Mouse (Mus musculus) NIH3T3 (cell line): ENCODE data around the gene Tsen15.
"Not testable (repeated sequence)": the region's sequence is repeated elsewhere in the genome, so short reads cannot be mapped to it uniquely, and the experiment has no call there.

Source experiments
- DNase-seq: peaks from one replicate; pipeline ENCODE4 v3.0.0-alpha.2; 2012; ENCODE audit warnings: low read depth

Tsen15 gene

DNA sequence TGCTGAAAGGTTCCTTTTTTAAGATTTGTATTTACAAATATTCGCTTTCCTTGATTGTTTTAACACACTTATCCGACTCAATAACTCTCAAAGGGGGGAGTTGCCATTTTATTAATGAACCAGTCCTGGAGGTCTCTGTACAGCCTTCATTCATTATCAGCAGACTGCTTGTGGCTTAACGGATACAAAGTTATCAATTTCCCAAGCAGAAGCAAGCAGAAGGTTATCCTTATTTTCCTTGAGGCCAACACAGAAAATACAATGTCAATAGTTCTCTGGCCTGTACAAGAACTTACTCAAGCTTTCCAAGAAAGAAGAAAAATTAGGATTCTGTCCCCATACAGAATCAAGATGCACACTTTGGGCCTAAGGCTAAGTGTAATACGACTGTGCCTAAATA, 795 bp downstream of the Tsen15 start:
- not testable (repeated sequence) for DNase-seq

DNA sequence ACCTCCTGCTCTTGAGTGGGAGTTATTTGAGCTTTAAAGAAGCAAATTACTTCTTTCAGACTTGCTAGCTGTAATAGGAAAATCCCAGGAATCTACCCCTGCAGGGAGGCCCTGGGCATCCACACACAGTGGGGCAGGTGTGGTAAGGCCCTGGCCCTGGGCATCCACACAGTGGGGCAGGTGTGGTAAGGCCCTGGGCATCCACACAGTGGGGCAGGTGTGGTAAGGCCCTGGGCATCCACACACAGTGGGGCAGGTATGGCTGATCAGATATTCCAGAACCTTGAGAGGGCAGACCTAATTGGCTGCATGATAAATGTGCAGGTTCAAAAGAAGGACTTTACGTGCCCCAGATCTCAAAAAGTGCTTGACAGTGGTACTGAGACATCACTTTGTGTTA, 1.9 kb downstream of the Tsen15 start:
- DNase-seq = no peak

DNA sequence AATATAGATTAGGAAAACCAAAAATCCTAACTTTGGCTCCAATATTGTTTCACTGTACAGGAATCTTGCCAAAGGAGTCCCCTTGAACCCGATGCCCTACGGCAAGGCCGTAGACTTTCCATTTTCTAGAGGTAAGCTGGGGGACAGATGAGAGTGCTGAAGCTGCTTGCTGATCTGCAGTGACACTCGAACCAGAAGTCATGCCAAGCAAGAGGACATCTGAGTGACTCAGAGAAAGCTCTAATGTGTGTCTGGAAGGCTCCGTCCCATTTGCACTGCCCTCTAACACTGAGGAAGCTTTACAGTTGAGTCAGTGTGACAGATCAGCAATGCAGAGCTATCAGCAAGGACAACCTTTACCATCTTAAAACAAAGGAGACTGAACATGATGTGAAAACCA, 8.2 kb downstream of the Tsen15 start:
- DNase-seq = no peak

DNA sequence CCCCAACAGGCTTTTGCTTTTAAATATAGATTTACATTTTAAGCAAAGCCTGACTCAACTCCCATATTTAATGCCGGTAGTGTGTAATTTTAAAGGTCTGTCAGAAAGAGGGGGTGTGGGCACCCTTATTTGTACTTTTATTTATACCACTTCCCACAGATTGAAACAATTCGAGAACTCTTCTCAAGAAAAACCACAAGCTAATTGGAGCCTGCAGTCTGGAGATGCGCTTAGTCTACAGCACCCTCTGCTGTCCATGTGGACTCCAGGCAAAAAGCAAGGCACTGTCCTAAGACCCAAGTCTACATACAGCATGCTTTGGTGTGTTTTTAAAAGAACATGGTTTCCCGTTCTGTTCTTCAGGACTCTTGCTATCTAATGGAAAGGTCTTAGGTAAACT, 17.3 kb downstream of the Tsen15 start:
- DNase-seq = peak; percentile 88

DNA sequence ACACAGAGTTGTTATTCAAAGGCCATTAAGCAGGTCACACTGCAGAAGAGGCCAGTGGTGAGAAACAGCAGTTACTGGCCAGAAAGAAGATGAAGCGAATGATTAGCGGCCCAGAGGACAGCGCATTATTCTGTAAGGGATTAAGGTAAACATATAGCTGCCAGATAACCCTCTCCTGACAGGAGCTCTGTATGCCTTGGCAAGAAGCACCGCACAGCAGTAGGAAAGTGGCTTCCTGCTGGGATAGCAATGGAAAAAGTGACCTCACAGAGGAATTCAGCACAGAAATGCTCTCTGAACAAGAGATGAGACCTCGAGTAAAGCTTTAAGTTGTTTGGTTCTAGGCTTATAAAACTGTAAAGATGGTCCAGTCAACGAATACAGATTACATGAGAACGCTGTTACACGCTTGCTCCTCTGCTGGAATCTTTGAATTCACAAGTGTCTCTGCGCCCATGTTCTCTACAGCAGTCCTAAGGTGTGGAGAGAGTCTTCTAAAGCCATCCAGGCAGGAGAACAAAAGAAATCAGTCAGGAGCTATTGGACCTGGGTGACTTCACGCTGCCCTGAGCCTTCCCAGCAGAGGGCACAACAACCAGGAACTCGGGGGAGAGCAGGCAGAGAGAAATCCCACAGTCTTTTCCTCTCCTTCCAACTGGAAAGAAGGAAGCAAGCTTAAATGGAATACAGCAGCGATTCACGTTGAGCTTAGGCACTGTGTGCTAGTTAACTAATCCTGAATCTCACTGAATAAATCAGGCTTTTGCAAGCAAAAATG, 18.0 kb downstream of the Tsen15 start:
- DNase-seq = peak; percentile 24

DNA sequence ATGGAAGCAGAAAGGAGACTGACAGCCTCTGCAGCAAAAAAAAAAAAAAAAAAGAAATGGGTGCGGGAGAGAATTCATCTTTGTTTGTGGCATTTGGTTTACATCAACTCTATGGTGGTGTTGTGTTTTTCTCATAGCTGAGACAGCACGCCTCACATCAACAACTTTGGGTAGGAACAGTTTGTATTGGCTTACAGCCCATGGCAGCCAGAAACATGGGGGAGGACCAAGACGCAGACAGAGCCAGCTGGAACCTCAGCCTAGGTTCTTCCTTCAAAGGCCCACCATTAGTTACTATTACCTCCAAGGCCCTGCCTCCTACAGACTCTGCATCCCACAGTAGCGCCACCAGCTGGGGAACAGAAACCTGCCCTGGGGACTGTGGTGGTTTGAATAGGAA, 29.8 kb downstream of the Tsen15 start:
- DNase-seq = no peak

DNA sequence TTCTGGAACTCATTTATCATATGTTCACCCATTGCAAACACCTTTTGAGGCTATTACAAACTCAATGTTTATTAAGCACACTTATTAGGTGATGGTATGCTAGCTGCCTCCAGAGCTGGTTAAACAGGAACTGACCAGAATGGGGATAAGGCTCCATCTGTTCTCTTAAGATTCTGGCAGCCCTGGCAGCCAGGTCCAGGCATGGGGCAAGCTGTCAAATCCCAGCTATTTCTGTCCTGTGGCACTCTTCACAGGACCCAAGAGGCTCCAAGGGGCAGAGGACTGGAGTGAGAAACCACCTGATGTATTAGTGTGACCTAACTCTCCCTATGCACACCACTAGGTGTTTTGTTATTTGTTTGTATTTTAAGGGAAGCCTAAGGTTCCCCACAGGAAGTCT, 38.5 kb downstream of the Tsen15 start:
- DNase-seq = no peak

DNA sequence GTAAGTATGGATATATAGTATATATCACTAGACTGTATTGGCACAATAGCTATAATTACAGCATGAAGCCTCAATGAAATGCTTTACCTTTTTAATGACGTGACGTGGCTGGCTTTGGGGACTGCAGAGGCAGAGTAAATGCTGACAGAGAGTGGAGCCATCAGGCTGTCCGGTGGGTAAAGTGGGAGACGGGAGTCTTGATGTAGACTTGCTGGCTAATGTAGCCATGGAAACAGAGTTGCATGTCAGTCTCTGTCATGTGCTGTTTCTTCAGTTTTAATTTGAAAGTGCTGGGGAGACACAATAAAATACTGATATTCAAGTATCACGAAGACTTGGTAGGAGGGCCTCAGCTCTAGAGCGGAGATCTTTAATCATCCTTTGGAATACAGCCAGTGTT, 62.5 kb downstream of the Tsen15 start:
- DNase-seq = no peak
